Mouse (Mus musculus): ENCODE results near the gene Fam171a1. TPM values are rescaled to one million over a fixed set of nuclear protein-coding genes. Genes with fewer than 3 reads are reported as not detected.

Fam171a1 gene
- polyA plus RNA-seq, 2 experiments = 1.7 to 2.4 TPM

DNA sequence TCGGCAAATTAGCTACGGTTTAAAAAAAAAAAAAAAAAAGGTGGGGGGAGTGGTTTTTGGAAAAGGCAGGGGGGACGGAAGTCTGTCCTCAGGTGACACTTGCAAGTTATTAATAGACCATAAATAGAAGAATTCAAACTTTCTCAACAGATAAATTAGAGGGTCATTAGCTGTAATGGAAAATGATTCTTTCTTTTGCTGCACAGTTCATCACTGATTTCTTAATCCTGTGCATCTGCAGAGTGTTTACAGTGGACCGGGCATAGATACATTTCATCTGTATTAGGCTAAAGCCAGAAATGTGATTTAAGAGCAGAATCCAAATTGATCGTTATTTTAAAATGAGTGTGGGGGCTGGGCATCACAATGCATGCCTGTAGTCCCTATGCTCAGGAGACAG lies 36.3 kb downstream of the Fam171a1 start:
- Histone ChIP-seq H3K9ac (replicated peaks) (no peak overlapping the region), H3K4me1 (replicated peaks; ENCODE audit: control insufficient read depth in 2 of 2, insufficient read depth in 2 of 2, low read length in 1 of 2) (no peaks in the 10 kb centered on the region), H3K4me2 (ENCODE audit: low read depth) (no peak overlapping the region), H3K9me3 (ENCODE audit: control insufficient read depth, low read length) (no peaks in the 10 kb centered on the region), H3K27me3 (ENCODE audit: control insufficient read depth, insufficient read depth, low read length) (no peaks in the 10 kb centered on the region), H3K4me3 (ENCODE audit: insufficient read depth in 1 of 2, low read depth in 2 of 2, low read length in 2 of 2) (no peak overlapping the region), H3K27ac (no peak overlapping the region), H3K36me3 (replicated peaks; ENCODE audit: control insufficient read depth, insufficient read depth, low read depth) (no peaks in the 10 kb centered on the region)
- TF ChIP-seq CTCF (IDR thresholded peaks at IDR 0.05; ENCODE audit: low read depth) (no peak), EP300 (IDR thresholded peaks at IDR 0.05; ENCODE audit: low read depth) (no peak)
- no peak for ATAC-seq (ENCODE audit: insufficient read depth)
- WGBS (ENCODE audit: insufficient replicate concordance) = 67% methylated on average over 5 of the region's 5 CpGs
- DNase-seq (ENCODE audit: low read depth in 3 of 3, low spot score in 3 of 3) = no peak

DNA sequence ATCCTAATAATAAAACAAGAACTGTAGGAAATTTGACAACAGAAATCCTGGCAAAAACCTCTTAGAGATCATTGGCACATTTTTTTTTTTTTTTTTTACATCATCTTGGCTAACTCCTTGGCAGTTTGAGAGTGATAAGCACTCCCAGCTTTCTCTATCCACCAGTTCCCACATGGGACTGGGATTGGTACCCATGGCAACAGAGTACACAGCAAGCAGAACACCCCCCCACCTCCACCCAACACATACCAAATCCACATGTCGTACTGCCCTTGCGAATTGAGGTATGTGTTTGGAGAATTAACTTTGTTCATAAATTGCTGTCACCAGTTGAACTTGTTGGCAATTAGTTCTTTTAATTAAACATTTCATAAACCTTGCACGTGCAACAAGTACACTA lies 37.3 kb downstream of the Fam171a1 start:
- DNase-seq (ENCODE audit: low read depth in 3 of 3, low spot score in 3 of 3) = no peak
- TF ChIP-seq CTCF (IDR thresholded peaks at IDR 0.05; ENCODE audit: low read depth) (no peak), EP300 (IDR thresholded peaks at IDR 0.05; ENCODE audit: low read depth) (no peak)
- no peaks in the 10 kb centered on the region for H3K9me3 ChIP-seq (ENCODE audit: control insufficient read depth, low read length)

DNA sequence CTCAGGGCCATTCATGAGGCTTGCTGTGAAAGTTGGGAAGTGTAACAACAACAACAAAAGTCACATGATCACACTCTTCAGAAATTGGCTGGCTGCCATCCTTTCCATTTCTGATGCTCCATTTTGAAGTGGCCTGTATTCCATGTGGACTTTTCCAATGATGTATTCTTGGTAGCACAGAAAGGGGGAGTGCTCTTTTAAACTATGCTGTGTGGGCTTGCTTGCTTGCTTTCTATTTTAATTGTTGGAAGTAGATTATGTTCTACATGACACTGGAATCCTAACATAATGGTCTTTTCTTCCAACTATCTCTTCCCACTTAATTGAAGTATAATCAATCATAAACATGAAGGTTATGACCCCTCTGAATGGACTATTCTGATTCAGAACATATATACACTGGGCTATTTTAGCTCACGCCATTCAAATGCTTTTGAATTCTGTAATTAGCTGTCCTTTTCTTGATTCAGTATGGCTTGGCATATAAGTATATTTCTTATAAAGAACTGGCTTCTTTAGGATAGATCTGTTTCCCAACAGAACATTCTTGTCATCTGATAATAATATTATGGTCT lies 40.2 kb downstream of the Fam171a1 start:
- Histone ChIP-seq H3K27me3 (ENCODE audit: control insufficient read depth, insufficient read depth, low read length) (no peaks in the 10 kb centered on the region), H3K4me1 (replicated peaks; ENCODE audit: control insufficient read depth in 2 of 2, insufficient read depth in 2 of 2, low read length in 1 of 2) (peaks cover 0 to 6% of the 10 kb centered on the region in 2 experiments; a peak in 2 of 4 replicates), H3K9ac (replicated peaks) (no peak overlapping the region), H3K36me3 (replicated peaks; ENCODE audit: control insufficient read depth, insufficient read depth, low read depth) (no peaks in the 10 kb centered on the region), H3K9me3 (ENCODE audit: control insufficient read depth, low read length) (no peaks in the 10 kb centered on the region), H3K4me2 (ENCODE audit: low read depth) (no peak overlapping the region), H3K27ac (no peak overlapping the region), H3K4me3 (ENCODE audit: insufficient read depth in 1 of 2, low read depth in 2 of 2, low read length in 2 of 2) (no peak overlapping the region)
- DNase-seq (ENCODE audit: low read depth in 3 of 3, low spot score in 3 of 3) (no peak), ATAC-seq (ENCODE audit: insufficient read depth) (no peak)
- TF ChIP-seq CTCF (IDR thresholded peaks at IDR 0.05; ENCODE audit: low read depth) (no peak), EP300 (IDR thresholded peaks at IDR 0.05; ENCODE audit: low read depth) (no peak)
- WGBS (ENCODE audit: insufficient replicate concordance) = 57% methylated on average over 1 of the region's 1 CpGs

More for the DNA sequence above, 37.3 kb downstream of the Fam171a1 start:
- Histone ChIP-seq H3K4me1 (replicated peaks; ENCODE audit: control insufficient read depth in 2 of 2, insufficient read depth in 2 of 2, low read length in 1 of 2) (no peaks in the 10 kb centered on the region), H3K27me3 (ENCODE audit: control insufficient read depth, insufficient read depth, low read length) (no peaks in the 10 kb centered on the region), H3K4me2 (ENCODE audit: low read depth) (no peak overlapping the region), H3K9ac (replicated peaks) (no peak overlapping the region), H3K36me3 (replicated peaks; ENCODE audit: control insufficient read depth, insufficient read depth, low read depth) (no peaks in the 10 kb centered on the region), H3K27ac (no peak overlapping the region), H3K4me3 (ENCODE audit: insufficient read depth in 1 of 2, low read depth in 2 of 2, low read length in 2 of 2) (no peak overlapping the region)
- 76% methylated on average over 3 of the region's 3 CpGs for WGBS (ENCODE audit: insufficient replicate concordance)
- no peak for ATAC-seq (ENCODE audit: insufficient read depth)

DNA sequence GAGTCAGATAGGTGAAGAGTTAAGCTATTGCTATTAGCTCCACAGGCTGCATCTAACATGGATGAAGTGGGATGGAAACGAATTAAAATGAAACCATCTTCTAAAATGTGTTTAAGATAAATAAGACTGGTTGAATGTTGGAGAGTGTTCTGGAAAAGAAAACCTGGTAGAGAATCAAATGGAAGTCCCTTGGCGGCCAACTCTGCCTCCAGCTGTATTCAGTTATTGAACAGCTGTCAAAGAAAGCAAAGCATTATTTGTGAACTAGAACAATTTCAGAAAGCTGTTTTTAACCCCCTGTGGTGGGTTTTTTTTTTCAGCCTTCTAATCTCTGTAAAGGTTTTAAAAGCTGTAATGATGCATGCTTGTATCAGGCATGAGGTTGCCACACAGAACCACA lies 41.0 kb downstream of the Fam171a1 start:
- H3K36me3 ChIP-seq (replicated peaks; ENCODE audit: control insufficient read depth, insufficient read depth, low read depth) = no peaks in the 10 kb centered on the region
- DNase-seq (ENCODE audit: low read depth in 3 of 3, low spot score in 3 of 3) = no peak
- no peak overlapping the region for H3K4me2 ChIP-seq (ENCODE audit: low read depth)
- TF ChIP-seq CTCF (IDR thresholded peaks at IDR 0.05; ENCODE audit: low read depth) (no peak), EP300 (IDR thresholded peaks at IDR 0.05; ENCODE audit: low read depth) (no peak)
- no peak overlapping the region for H3K4me3 ChIP-seq (ENCODE audit: insufficient read depth in 1 of 2, low read depth in 2 of 2, low read length in 2 of 2)
- ATAC-seq (ENCODE audit: insufficient read depth) = no peak
- H3K27me3 ChIP-seq (ENCODE audit: control insufficient read depth, insufficient read depth, low read length) = no peaks in the 10 kb centered on the region
- no peak overlapping the region for H3K27ac ChIP-seq
- WGBS (ENCODE audit: insufficient replicate concordance) = 56% methylated on average over 2 of the region's 2 CpGs
- no peak overlapping the region for H3K9ac ChIP-seq (replicated peaks)
- peaks cover 0 to 6% of the 10 kb centered on the region in 2 experiments; a peak in 2 of 4 replicates for H3K4me1 ChIP-seq (replicated peaks; ENCODE audit: control insufficient read depth in 2 of 2, insufficient read depth in 2 of 2, low read length in 1 of 2)
- H3K9me3 ChIP-seq (ENCODE audit: control insufficient read depth, low read length) = no peaks in the 10 kb centered on the region

DNA sequence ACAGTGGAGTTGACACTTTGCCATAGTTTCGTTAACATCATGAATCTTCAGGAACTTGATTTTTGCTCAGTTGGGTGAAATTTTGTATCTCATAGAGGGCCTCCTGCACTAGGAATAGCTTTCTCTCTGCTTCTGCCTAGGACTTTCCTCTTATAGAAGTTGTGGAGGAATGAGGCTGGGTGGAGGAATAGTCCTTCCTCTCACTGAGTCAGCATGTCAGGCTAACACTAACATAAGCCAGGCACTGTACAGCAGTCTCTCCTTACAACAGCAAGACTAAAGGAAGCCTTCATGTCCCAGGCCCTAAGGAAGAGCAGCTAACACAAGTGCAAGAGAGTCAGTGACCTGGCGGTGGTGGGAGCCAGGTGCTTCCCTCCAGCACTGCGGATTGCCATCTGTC lies 43.0 kb downstream of the Fam171a1 start:
- Histone ChIP-seq H3K9me3 (ENCODE audit: control insufficient read depth, low read length) (no peaks in the 10 kb centered on the region), H3K9ac (replicated peaks) (no peak overlapping the region), H3K4me3 (ENCODE audit: insufficient read depth in 1 of 2, low read depth in 2 of 2, low read length in 2 of 2) (no peak overlapping the region), H3K36me3 (replicated peaks; ENCODE audit: control insufficient read depth, insufficient read depth, low read depth) (no peaks in the 10 kb centered on the region), H3K27me3 (ENCODE audit: control insufficient read depth, insufficient read depth, low read length) (no peaks in the 10 kb centered on the region), H3K4me2 (ENCODE audit: low read depth) (no peak overlapping the region), H3K27ac (no peak overlapping the region), H3K4me1 (replicated peaks; ENCODE audit: control insufficient read depth in 2 of 2, insufficient read depth in 2 of 2, low read length in 1 of 2) (peaks cover 0 to 6% of the 10 kb centered on the region in 2 experiments; a peak in 2 of 4 replicates)
- ATAC-seq (ENCODE audit: insufficient read depth) (no peak), DNase-seq (ENCODE audit: low read depth in 3 of 3, low spot score in 3 of 3) (no peak)
- TF ChIP-seq CTCF (IDR thresholded peaks at IDR 0.05; ENCODE audit: low read depth) (no peak), EP300 (IDR thresholded peaks at IDR 0.05; ENCODE audit: low read depth) (no peak)
- 71% methylated on average over 3 of the region's 3 CpGs for WGBS (ENCODE audit: insufficient replicate concordance)

All from liver, embryonic 14.5 days (tissue).